Mouse (Mus musculus) spleen, embryonic (tissue): ENCODE measurements around the gene Copz1.
"Not testable (repeated sequence)": the region's sequence is repeated elsewhere in the genome, so short reads cannot be mapped to it uniquely, and the experiment has no call there.

Experiments
- CTCF ChIA-PET: fragments of 350-600 bp; sonication (Branson Sonifier 250); formaldehyde crosslinking; loops from one replicate; lab custom pipeline; 2022; lab: Charles Lee

The Copz1 gene

DNA sequence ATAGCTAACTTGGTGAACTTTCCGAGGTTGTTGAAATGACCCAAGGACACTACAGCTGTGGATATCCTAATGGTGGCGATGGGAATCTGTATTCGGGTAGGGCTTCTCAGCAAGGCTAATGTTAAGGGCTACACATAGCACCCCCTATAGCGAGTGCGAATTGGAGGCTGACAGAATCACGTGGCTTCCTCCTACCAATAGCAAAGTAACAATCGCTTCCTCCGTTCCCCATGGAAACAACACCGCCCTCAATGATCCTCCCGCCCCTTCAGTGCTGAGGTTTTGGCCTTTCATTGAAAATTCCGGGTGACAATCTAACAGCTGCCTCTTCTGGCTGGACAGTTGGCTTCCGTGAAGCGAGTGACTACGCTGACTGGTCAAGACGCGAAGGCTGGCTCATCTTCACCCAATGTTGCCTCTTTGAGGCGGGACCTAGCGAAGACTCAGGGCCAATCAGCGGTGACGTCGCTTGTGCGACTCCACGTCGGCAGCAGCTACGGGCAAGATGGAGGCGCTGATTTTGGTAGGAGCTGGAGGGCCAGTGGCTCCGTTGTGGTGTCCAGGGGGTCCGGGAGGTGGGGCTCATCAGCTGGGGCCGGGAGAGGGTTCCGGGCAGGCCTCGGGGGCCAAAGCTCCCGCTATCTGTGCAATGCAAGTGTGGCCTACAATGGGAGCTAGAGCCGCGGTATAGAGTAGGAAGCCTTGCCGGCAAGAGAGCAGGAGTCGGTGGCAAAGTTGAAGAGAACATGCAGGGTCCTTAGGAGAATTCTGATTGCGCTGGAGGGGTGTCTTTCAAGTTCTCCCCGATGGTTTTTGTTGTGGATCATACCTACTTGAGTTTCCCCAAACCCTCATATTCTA is at the start of gene Copz1:
TSS of gene Copz1 (plus strand) at position 296 of the 861 bp plus-strand sequence.
- CTCF ChIA-PET: interaction anchor here (0.7 to 1.4 kb wide), 2 partner anchors 10 to 12 kb away, joined by 3 to 4 read pairs; no protein-coding TSS in a partner anchor

GRCm38 (mm10) chr15:103224161-103224560 is 48.4 kb upstream of the Copz1 start:
- CTCF ChIA-PET: interaction anchor here (0.6 to 0.7 kb wide), 3 partner anchors 38 to 231 kb away, joined by 3 read pairs; no protein-coding TSS in a partner anchor

- CTCF ChIA-PET: interaction anchor here (0.7 kb wide), 1 partner anchor 107 kb away, joined by 3 read pairs; no protein-coding TSS in a partner anchor
Observed at GRCm38 (mm10) chr15:103227022-103227421, 45.5 kb upstream of the Copz1 start.

DNA sequence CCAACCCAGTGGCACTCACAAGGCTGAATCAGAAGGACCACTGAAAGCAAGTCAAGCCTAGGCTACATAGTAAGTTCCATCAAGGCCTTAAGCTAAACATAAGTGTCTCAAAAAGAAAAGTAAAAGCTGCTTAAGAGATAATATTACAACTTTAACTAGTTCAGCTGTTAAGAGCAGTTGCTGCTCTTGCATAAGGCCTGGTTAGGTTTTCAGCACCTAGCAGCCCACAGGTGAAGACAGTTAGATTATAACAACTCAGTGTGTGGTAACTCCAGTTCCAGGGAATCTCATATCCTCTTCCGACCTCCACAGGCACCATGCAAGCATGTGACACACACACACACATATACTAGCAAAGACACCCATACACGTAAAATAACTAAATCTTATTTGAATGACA is 44.9 kb upstream of the Copz1 start:
- CTCF ChIA-PET: interaction anchor here (0.7 kb wide), 1 partner anchor 107 kb away, joined by 3 read pairs; no protein-coding TSS in a partner anchor

GRCm38 (mm10) chr15:103228904-103229303 is 43.6 kb upstream of the Copz1 start:
- CTCF ChIA-PET: no interaction called here

DNA sequence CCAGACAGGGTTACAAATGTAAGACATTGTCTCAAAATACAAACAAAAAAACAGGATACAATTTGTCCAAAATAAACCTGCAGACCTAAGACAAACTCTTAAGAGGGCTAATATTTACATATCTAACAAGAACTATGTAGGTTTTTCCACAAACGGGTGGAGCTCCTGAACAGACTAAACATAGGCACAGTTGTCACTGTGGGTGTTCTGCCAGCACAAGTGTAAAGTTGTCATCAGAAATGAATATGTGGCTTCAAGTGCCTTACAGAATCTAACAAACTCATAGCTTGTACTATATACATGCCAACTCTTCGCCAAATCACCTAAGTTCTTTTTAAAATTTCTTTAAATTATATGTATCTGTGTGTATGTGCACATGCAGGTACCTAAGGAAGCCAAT is 39.4 kb upstream of the Copz1 start:
- CTCF ChIA-PET: no interaction called here

DNA sequence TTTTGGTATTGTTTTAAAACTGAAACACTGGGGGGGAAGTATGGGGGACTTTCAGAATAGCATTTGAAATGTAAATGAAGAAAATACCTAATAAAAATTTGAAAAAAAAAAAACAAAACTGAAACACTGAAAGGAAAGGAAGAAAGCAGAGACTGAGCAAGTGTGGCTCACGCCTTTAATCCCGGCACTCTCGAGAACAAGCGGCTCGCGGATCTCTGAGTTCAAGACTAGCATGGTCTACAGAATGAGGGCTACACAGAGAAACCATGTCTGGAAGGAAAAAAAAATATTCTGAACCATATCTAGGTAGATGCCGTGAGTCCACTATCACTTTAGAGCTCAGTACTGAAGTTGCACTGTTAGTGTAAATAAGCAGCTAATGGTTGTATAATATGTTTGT is 35.2 kb upstream of the Copz1 start:
- CTCF ChIA-PET: interaction anchor here (0.6 kb wide), 1 partner anchor 54 kb away, joined by 16 read pairs; no protein-coding TSS in a partner anchor

DNA sequence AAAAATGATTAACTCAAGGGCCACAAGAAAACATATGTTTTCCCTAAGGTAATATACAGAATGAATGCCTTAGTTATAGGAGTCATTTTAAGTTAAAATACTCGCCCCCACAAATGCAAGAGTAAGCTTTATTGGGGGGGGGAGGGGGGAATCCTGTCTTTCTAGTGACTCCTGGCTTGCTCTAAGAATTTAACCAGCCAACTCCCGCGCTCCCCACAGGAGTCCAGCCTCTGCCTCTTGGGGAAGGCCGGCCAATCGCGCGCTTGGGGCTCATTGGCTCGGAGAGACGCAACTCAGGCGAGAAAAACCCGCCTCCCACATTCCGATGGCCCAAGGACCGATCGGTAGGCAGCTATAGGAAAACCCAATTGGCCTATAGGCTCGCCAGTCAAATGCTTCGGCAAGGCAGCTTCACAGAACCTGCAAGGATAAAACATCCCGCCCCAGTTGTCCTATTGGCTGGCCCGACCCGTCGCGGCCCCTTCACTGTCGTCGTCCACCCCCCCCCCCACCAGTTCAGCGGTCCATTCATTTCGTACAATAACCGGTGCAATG is 33.3 kb upstream of the Copz1 start:
- CTCF ChIA-PET: no interaction called here

DNA sequence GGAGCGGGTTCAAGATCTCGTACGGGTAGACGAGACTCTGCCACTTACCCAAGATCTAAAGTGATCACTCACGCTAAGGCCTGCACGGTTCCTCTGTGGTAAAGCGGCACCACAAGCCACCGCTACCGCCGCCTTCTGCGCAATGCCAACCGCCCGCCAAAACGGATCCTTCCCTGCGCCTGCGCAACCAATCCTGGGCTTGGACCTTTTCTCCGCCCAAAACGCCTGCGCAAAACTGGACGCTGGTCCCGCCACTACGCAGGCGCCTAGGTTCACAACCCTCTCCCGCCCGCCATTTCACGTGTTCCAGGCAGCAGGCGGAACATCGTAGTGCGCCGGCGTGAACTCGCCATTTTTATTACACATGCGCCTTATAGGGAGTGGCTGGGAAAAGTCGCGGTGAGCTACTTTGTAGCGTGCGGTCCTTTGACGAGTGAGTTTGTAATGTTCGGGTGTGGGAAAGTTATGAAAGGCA is 32.8 kb upstream of the Copz1 start, which contains the start of gene Cbx5:
TSS of gene Cbx5 (minus strand) at position 132 of the 475 bp plus-strand sequence.
- CTCF ChIA-PET: interaction anchor here (0.6 to 0.7 kb wide), 2 partner anchors 65 to 835 kb away, joined by 3 read pairs; no protein-coding TSS in a partner anchor

- CTCF ChIA-PET: interaction anchor here (0.6 to 0.7 kb wide), 3 partner anchors 64 to 836 kb away, joined by 3 read pairs; no protein-coding TSS in a partner anchor
Observed at GRCm38 (mm10) chr15:103240160-103241028, 32.1 kb upstream of the Copz1 start, which contains the start of gene Hnrnpa1. TSS of gene Hnrnpa1 (plus strand) at chr15:103240432.

DNA sequence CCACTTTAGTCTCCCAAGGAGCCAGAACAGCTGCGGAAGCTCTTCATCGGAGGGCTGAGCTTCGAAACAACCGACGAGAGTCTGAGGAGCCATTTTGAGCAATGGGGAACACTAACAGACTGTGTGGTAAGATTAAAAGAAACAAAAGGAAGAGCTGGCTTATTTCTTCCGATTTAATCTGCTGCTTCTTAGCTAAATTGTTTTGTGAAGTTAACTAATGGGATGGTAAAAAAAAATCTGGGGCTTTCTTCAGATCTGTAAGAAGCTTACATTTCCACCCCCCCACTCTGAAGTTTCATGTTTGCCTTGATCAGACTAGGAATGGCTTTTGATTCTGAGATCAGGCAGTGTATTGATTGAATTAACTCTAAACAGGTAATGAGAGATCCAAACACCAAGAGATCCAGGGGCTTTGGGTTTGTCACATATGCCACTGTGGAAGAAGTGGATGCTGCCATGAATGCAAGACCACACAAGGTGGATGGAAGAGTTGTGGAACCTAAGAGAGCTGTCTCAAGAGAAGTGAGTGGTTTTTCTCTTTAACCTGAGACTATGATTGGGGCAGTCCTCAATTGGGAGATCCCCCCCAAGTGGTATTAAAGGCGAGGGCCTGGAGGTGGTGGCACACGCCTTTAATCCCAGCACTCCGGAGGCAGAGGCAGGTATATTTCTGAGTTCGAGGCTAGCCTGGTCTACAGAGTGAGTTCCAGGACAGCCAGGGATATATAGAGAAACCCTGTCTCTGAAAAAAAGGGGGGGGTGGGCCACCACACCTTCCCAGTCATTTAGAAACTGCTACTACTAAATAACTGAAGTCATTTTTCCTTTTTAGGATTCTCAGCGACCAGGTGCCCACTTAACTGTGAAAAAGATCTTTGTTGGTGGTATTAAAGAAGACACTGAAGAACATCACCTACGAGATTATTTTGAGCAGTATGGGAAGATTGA is 31.2 kb upstream of the Copz1 start:
- CTCF ChIA-PET: interaction anchor here (0.7 to 0.8 kb wide), 2 partner anchors 8 to 64 kb away, joined by 3 read pairs; no protein-coding TSS in a partner anchor

- CTCF ChIA-PET: interaction anchor here (0.5 to 1.1 kb wide), 4 partner anchors 11 to 775 kb away, joined by 3 to 6 read pairs (median 3); no protein-coding TSS in a partner anchor
Observed at GRCm38 (mm10) chr15:103242885-103243284, 29.6 kb upstream of the Copz1 start.

GRCm38 (mm10) chr15:103245616-103246015 is 26.9 kb upstream of the Copz1 start:
- CTCF ChIA-PET: no interaction called here

GRCm38 (mm10) chr15:103247078-103247781 is 25.3 kb upstream of the Copz1 start:
- CTCF ChIA-PET: interaction anchor here (1.0 kb wide), 1 partner anchor 33 kb away, joined by 5 read pairs; no protein-coding TSS in a partner anchor

DNA sequence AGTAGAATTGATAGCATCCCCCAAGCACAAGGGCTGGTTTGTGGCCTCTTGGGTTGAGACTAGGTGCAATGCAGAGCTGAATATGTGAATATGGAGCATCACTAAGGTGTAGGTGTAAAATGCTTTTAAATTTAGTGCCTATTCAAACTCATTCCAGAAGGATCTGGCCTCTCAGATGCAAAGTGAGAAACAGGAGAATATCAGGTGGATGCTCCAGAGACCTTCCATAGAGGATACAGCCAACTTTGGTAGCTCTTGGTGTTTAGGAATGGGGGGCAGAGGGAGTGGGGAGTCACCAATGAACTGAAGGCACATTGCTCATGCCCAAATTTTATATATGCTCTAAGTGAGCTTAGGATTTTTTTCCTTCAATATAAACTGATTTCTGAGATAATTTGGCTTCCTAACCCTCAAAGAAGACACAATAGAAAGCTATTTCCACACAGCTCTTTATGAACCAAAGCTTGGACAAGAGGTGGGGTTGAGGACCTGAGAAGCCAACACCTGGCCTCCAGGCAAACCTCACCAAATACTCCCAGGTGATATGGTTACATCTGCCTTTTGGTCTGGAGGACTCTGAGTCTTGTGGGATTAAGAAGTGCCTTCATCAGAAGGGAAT is 24.6 kb upstream of the Copz1 start:
- CTCF ChIA-PET: interaction anchor here (1.0 kb wide), 1 partner anchor 33 kb away, joined by 5 read pairs; no protein-coding TSS in a partner anchor

DNA sequence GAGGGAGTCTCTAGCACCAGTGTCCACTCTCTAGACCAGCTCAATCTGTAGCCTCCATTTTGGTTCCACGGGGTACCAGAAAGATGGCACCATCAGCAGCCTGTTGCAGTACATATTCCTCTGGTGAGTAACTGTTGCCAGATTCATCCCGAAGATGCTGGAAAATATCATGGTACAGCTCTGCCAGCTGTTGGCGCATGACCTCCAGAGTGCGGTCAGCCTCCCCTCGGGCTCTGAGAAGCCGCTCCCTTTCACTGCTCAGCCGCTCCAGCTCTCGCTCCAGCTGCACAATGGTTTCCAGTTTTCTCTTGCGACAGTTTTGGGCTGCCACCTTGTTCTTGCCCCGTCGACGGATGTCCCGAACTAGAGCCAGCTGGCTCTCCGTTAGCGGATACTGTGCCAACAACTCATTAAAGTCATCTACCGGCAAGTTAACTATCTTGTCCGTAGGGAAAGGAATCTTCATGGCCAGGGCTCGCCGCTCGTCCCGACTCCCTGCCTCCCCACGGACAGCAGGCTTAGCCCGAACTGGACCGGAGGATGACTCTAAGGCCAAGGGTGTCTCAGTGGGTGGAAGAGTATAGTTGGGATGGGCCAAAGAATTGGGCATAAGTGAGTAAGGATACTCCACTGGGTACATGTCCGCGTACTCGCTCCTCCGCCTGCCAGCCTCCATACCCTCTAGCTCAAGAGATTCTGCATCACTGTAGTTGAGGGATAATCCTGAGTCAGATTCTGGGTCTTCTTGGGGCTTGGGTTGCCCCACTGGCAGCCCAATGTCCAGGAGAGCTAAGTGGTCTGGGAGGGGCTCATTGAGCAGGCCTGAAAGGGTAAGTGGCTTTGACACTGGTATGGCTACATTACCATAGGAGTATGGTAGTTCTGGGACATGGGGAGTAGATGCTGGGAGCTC is 23.9 kb upstream of the Copz1 start:
- CTCF ChIA-PET: interaction anchor here (0.7 to 1.0 kb wide), 2 partner anchors 7 to 32 kb away, joined by 3 to 5 read pairs; no protein-coding TSS in a partner anchor

- CTCF ChIA-PET: not testable (repeated sequence)
Observed at GRCm38 (mm10) chr15:103249511-103249910, 23.0 kb upstream of the Copz1 start.
